Mouse (Mus musculus) embryonic facial prominence, embryonic 13.5 days (tissue): Measurements from ENCODE around the gene Rnf150. TPM values are rescaled to one million over a fixed set of nuclear protein-coding genes. Genes with fewer than 3 reads are reported as not detected.
"Not testable (repeated sequence)": the region's sequence is repeated elsewhere in the genome, so short reads cannot be mapped to it uniquely, and the experiment has no call there.

Experiments used
- ATAC-seq: fragments of 200-750 bp; cut with Nextera tagmentation; 2 replicates; pipeline ENCODE4 v1.8.0; 2017; ENCODE audit warnings: low read depth; ENCODE audit not compliant: insufficient number of reproducible peaks, insufficient read depth, low FRiP score, low TSS enrichment
- H3K27ac ChIP-seq: fragments of 300-500 bp; sonication (generic); 2 replicates; pipeline ENCODE4 v1.5.1; 2015; ENCODE audit warnings: moderate library complexity, mild to moderate bottlenecking, inconsistent platforms
- H3K27me3 ChIP-seq: fragments of 300-500 bp; sonication (generic); 2 replicates; pipeline ENCODE4 v1.6.1; 2015; ENCODE audit warnings: mild to moderate bottlenecking, inconsistent platforms
- H3K36me3 ChIP-seq: fragments of 300-500 bp; sonication (generic); 2 replicates; pipeline ENCODE4 v1.6.1; 2015; ENCODE audit warnings: mild to moderate bottlenecking, inconsistent platforms
- H3K4me1 ChIP-seq: fragments of 300-500 bp; sonication (generic); 2 replicates; pipeline ENCODE4 v1.6.1; 2015; ENCODE audit warnings: inconsistent platforms
- H3K4me2 ChIP-seq: fragments of 300-500 bp; sonication (generic); 2 replicates; pipeline ENCODE4 v1.6.1; 2015; ENCODE audit warnings: moderate library complexity, mild to moderate bottlenecking, inconsistent platforms
- H3K4me3 ChIP-seq: fragments of 300-500 bp; sonication (generic); 2 replicates; pipeline ENCODE4 v1.5.1; 2015; ENCODE audit warnings: mild to moderate bottlenecking, inconsistent platforms
- H3K9ac ChIP-seq: fragments of 300-500 bp; sonication (generic); 2 replicates; pipeline ENCODE4 v1.6.1; 2015; ENCODE audit warnings: mild to moderate bottlenecking, inconsistent platforms
- H3K9me3 ChIP-seq: fragments of 300-500 bp; sonication (generic); 2 replicates; pipeline ENCODE4 v1.6.1; 2016; ENCODE audit warnings: inconsistent platforms
- WGBS: fragments of 180-500 bp; shearing (Covaris S2); methylation state at CpG from one replicate; pipeline ENCODE4 v1.1.7; 2015; ENCODE audit warnings: mixed read lengths; 5-methylcytosine and 5-hydroxymethylcytosine counted together
- polyA plus RNA-seq: library from polyadenylated mRNA; unstranded; fragments of >200 nt; fragmentation: Nextera tagmentation; extraction: Ambion mirVana; gene quantifications from 2 replicates; pipeline ENCODE4 v1.2.1, GENCODE M21; 2015

Gene Rnf150
- polyA plus RNA-seq, 1 experiment from 2014 or later = 2.6 TPM

- H3K9ac ChIP-seq = no peak overlapping the region
- H3K4me2 ChIP-seq = no peak overlapping the region
- 49% methylated on average over 4 of the region's 4 CpGs for WGBS
- no peak overlapping the region for H3K27ac ChIP-seq
- no peak for ATAC-seq
- H3K27me3 ChIP-seq = no peaks in the 10 kb centered on the region
- no peaks in the 10 kb centered on the region for H3K36me3 ChIP-seq
- H3K4me3 ChIP-seq = no peak overlapping the region
- peaks cover 21% of the 10 kb centered on the region for H3K4me1 ChIP-seq
- H3K9me3 ChIP-seq = no peaks in the 10 kb centered on the region
Measured at GRCm38 (mm10) chr8:83081266-83081665, 218.1 kb downstream of the Rnf150 start.

DNA sequence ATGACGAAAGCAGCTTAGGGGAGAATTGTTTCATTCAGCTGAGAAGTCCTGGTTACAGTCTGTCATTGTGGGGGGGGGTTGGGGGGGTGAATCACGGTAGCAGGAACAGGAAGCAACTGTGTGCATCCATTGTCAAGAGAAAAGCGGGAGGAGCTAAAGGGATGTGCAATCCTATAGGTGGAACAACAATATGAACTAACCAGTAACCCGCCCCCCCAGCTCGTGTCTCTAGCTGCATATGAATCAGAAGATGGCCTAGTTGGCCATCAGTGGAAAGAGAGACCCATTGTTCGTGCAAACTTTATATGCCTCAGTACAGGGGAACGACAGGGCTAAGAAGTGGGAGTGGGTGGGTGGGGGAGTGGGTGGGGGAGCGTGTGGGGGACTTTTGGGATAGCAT, 218.7 kb downstream of the Rnf150 start:
- H3K4me2 ChIP-seq, H3K36me3 ChIP-seq, H3K9ac ChIP-seq, H3K27ac ChIP-seq, ATAC-seq, H3K4me3 ChIP-seq, H3K27me3 ChIP-seq, H3K9me3 ChIP-seq: not testable (repeated sequence)
- 84% methylated on average over 8 of the region's 8 CpGs for WGBS
- H3K4me1 ChIP-seq = peaks cover 21% of the 10 kb centered on the region

DNA sequence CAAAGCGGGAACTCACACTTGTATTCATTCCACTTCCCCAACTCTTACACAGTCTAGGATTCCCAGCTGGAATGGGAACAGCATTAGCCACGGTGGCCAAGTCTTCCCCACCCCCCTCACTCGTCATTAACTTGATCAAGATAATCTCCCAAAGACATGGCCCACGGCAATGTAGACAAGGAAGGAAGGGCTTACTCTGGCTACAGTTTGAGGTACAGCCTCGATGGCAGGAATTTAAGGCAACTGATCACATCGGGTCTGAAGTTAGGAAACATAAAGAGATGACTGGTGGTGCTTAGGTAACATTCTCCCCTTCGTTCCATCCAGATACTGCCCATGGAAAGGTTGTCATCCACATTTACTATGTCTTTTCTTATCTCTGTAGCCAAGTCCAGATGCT, 219.1 kb downstream of the Rnf150 start:
- no peaks in the 10 kb centered on the region for H3K27me3 ChIP-seq
- no peak overlapping the region for H3K4me3 ChIP-seq
- 56% methylated on average over 7 of the region's 7 CpGs for WGBS
- peaks cover 21% of the 10 kb centered on the region for H3K4me1 ChIP-seq
- ATAC-seq = no peak
- no peak overlapping the region for H3K4me2 ChIP-seq
- no peak overlapping the region for H3K9ac ChIP-seq
- H3K36me3 ChIP-seq = no peaks in the 10 kb centered on the region
- H3K9me3 ChIP-seq = no peaks in the 10 kb centered on the region
- H3K27ac ChIP-seq = no peak overlapping the region

DNA sequence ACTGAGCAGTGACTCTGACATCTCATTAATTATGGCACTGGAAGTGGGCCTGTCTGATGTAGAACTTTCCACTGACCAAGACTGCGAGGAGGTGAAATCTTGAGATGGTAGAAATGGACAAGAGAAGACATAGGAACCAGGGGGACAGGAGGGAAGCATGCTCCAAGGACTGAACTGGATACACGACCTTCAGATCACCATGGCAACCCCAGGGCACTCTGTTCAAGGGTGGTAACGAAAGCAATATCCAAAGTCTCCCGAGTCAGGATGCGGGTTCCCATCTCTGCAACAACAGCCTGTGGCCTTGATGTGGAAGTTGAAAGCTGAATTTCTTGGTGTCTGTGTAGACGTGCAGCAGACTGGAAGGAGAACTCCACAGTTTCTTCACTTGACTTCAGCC, 220.3 kb downstream of the Rnf150 start:
- Histone ChIP-seq H3K4me2 (no peak overlapping the region), H3K4me3 (no peak overlapping the region), H3K27ac (no peak overlapping the region), H3K9ac (no peak overlapping the region), H3K9me3 (no peaks in the 10 kb centered on the region), H3K4me1 (peaks cover 17% of the 10 kb centered on the region), H3K36me3 (no peaks in the 10 kb centered on the region), H3K27me3 (no peaks in the 10 kb centered on the region)
- WGBS = 80% methylated on average over 6 of the region's 6 CpGs
- no peak for ATAC-seq

DNA sequence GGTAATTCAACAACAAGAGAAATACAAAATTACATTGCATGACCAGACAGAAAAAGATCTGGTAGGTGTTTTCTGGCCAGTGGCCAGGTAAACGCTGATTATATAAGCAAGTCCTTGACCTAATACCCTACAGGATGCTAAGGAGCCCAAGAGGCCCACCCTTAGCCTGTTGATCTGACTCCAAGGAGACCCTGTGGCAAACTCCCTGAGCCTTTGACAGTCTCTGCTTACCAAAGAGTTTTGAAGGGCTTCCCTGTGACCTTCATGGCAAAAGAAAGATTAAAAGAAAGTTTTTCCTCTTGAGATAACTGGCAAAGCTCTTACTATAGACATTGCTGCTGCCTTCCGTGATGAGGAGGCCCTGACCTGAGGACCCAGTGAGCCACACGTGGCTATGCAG, 222.4 kb downstream of the Rnf150 start:
- Histone ChIP-seq H3K4me1 (peaks cover 7% of the 10 kb centered on the region), H3K9me3 (no peaks in the 10 kb centered on the region), H3K9ac (no peak overlapping the region), H3K36me3 (no peaks in the 10 kb centered on the region), H3K4me3 (no peak overlapping the region), H3K27ac (no peak overlapping the region), H3K27me3 (no peaks in the 10 kb centered on the region), H3K4me2 (no peak overlapping the region)
- WGBS = 75% methylated on average over 3 of the region's 3 CpGs
- no peak for ATAC-seq

DNA sequence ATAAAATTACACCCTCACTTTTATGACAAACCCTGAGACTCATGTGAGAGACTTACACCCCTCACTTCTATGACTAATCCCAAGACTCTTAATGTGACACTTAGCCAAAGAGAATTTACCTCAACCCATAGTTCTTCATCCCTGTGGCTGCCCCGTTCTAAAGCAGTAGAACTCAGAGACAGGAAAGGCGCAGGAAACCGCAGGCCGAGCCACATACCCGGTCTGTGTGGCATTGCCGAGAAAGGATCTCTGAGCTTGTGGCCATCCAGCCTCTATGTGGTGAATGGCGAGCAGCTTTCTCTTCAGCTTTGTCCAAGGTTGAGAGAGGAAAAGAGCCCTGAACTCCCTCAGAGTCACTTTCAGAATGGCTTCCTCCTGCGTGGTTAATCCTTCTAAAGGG, 223.5 kb downstream of the Rnf150 start:
- Histone ChIP-seq H3K9me3 (no peaks in the 10 kb centered on the region), H3K36me3 (no peaks in the 10 kb centered on the region), H3K4me2 (no peak overlapping the region), H3K4me3 (no peak overlapping the region), H3K27me3 (no peaks in the 10 kb centered on the region), H3K4me1 (0 out of 2 replicates have a peak, but pooled peaks cover 3% of the 10 kb centered on the region), H3K27ac (no peak overlapping the region), H3K9ac (no peak overlapping the region)
- WGBS = 84% methylated on average over 8 of the region's 8 CpGs
- no peak for ATAC-seq

DNA sequence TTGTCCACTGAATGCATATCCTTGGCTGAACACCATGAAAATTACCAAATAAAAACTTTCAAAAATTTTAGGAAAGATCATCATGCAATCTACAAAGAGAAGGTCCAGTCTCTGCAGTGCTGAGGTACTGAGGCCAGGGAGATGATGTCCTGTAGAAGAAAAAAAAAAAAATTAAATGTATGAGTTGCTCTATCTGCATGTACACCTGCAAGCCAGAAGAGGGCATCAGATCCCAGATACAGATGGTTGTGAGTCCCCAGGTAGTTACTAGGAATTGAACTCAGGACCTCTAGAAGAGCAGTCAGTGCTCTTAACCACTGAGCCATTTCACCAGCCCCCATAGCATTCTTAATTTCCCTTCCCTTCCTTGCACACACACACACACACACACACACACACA, 224.4 kb downstream of the Rnf150 start:
- H3K4me1 ChIP-seq = 0 out of 2 replicates have a peak, but pooled peaks cover 3% of the 10 kb centered on the region
- no peak overlapping the region for H3K9ac ChIP-seq
- no peaks in the 10 kb centered on the region for H3K36me3 ChIP-seq
- H3K27ac ChIP-seq = no peak overlapping the region
- ATAC-seq = no peak
- no peaks in the 10 kb centered on the region for H3K9me3 ChIP-seq
- H3K27me3 ChIP-seq = no peaks in the 10 kb centered on the region
- H3K4me3 ChIP-seq = no peak overlapping the region
- no peak overlapping the region for H3K4me2 ChIP-seq

DNA sequence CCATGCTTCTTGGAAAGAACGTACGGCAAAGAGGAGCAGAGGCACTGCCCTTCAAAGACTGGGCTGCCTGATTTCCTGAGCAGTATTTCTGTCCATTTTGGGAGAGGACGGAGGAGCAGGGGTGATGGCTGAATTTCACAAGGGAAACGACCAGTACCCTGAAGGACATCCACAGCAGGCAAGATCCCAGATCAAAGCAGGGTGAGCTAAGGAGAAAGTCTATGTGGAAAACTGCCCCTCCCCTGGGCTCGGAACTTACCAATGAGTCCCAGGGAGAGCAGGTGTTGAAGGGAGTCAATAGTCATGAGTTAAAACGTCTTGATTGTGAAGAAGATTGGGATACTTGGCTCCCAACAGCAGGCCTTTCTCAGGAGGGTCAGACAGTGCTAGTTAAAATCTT, 225.0 kb downstream of the Rnf150 start:
- Histone ChIP-seq H3K27ac (no peak overlapping the region), H3K4me2 (no peak overlapping the region), H3K4me3 (no peak overlapping the region), H3K27me3 (no peaks in the 10 kb centered on the region), H3K4me1 (0 out of 2 replicates have a peak, but pooled peaks cover 3% of the 10 kb centered on the region), H3K9ac (no peak overlapping the region), H3K9me3 (no peaks in the 10 kb centered on the region), H3K36me3 (no peaks in the 10 kb centered on the region)
- ATAC-seq = no peak
- WGBS = 73% methylated on average over 6 of the region's 6 CpGs

- no peaks in the 10 kb centered on the region for H3K27me3 ChIP-seq
- no peak overlapping the region for H3K9ac ChIP-seq
- H3K4me2 ChIP-seq = no peak overlapping the region
- H3K27ac ChIP-seq = no peak overlapping the region
- H3K36me3 ChIP-seq = no peaks in the 10 kb centered on the region
- H3K9me3 ChIP-seq = no peaks in the 10 kb centered on the region
- WGBS = 29% methylated on average over 10 of the region's 10 CpGs
- no peak for ATAC-seq
- no peak overlapping the region for H3K4me3 ChIP-seq
- 0 out of 2 replicates have a peak, but pooled peaks cover 3% of the 10 kb centered on the region for H3K4me1 ChIP-seq
Measured at GRCm38 (mm10) chr8:83089336-83089986, 226.3 kb downstream of the Rnf150 start.

DNA sequence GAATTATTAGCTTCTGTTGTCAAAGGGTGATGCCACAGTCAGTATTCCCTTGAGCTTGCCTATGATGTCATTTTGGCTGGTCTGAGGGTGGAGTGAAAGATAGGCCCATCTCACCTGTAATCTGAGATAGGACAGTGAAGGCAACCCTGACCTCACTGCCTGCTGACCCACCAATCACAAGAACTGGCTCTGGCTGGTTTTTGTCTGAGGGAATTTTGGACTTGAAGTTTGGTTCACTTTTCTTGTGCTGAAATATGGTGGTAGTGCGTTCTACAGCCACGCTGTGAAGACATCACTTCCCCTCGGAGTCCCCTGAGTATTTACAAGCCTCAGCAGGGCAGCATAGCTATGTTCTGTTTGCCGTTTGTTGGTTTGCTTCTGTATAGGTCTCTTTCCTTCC, 227.3 kb downstream of the Rnf150 start:
- Histone ChIP-seq H3K9ac (no peak overlapping the region), H3K4me2 (no peak overlapping the region), H3K36me3 (no peaks in the 10 kb centered on the region), H3K27me3 (no peaks in the 10 kb centered on the region), H3K4me3 (no peak overlapping the region), H3K9me3 (no peaks in the 10 kb centered on the region), H3K27ac (no peak overlapping the region), H3K4me1 (0 out of 2 replicates have a peak, but pooled peaks cover 3% of the 10 kb centered on the region)
- no peak for ATAC-seq
- 73% methylated on average over 4 of the region's 4 CpGs for WGBS

GRCm38 (mm10) chr8:83100041-83100440, 236.9 kb downstream of the Rnf150 start:
- no peak for ATAC-seq
- no peaks in the 10 kb centered on the region for H3K36me3 ChIP-seq
- H3K4me2 ChIP-seq = no peak overlapping the region
- no peak overlapping the region for H3K9ac ChIP-seq
- no peaks in the 10 kb centered on the region for H3K4me1 ChIP-seq
- no peak overlapping the region for H3K4me3 ChIP-seq
- no peak overlapping the region for H3K27ac ChIP-seq
- no peaks in the 10 kb centered on the region for H3K9me3 ChIP-seq
- WGBS = 38% methylated on average over 1 of the region's 1 CpGs
- no peaks in the 10 kb centered on the region for H3K27me3 ChIP-seq

GRCm38 (mm10) chr8:83102957-83103510, 239.9 kb downstream of the Rnf150 start:
- ATAC-seq = no peak
- no peaks in the 10 kb centered on the region for H3K27me3 ChIP-seq
- WGBS = 63% methylated on average over 7 of the region's 7 CpGs

More at GRCm38 (mm10) chr8:83102957-83103510, 239.9 kb downstream of the Rnf150 start:
- Histone ChIP-seq H3K4me1 (no peaks in the 10 kb centered on the region), H3K4me3 (no peak overlapping the region), H3K9me3 (no peaks in the 10 kb centered on the region), H3K4me2 (no peak overlapping the region), H3K9ac (no peak overlapping the region), H3K36me3 (no peaks in the 10 kb centered on the region), H3K27ac (no peak overlapping the region)
